Mouse (Mus musculus) liver, embryonic 13.5 days (tissue): ENCODE results near the gene Prdm11. TPM values are rescaled to one million over a fixed set of nuclear protein-coding genes. Genes with fewer than 3 reads are reported as not detected.

Source experiments
- ATAC-seq: fragments of 200-750 bp; cut with Nextera tagmentation; 2 replicates; pipeline ENCODE4 v1.8.0; 2017; ENCODE audit warnings: low read depth, mild to moderate bottlenecking, moderate number of reproducible peaks, moderate library complexity
- DNase-seq: peaks from one replicate; pipeline ENCODE4 v3.0.0; 2022
- H3K27ac ChIP-seq: fragments of 300-500 bp; sonication (generic); 2 replicates; pipeline ENCODE4 v1.5.1; 2015; ENCODE audit warnings: moderate library complexity, mild to moderate bottlenecking, inconsistent platforms
- H3K27me3 ChIP-seq: fragments of 300-500 bp; sonication (generic); 2 replicates; pipeline ENCODE4 v1.6.1; 2015; ENCODE audit warnings: mild to moderate bottlenecking, inconsistent platforms
- H3K36me3 ChIP-seq: fragments of 300-500 bp; sonication (generic); 2 replicates; pipeline ENCODE4 v1.6.1; 2015; ENCODE audit warnings: mild to moderate bottlenecking, inconsistent platforms
- H3K4me1 ChIP-seq: fragments of 300-500 bp; sonication (generic); replicated peaks from 2 replicates; pipeline ENCODE4 v1.6.1; 2015; ENCODE audit warnings: inconsistent platforms
- H3K4me2 ChIP-seq: fragments of 300-500 bp; sonication (generic); 2 replicates; pipeline ENCODE4 v1.6.1; 2015; ENCODE audit warnings: inconsistent platforms, mild to moderate bottlenecking, moderate library complexity
- H3K4me3 ChIP-seq: fragments of 300-500 bp; sonication (generic); replicated peaks from 2 replicates; pipeline ENCODE4 v1.5.1; 2015; ENCODE audit warnings: mild to moderate bottlenecking, inconsistent platforms
- H3K9ac ChIP-seq: fragments of 300-500 bp; sonication (generic); 2 replicates; pipeline ENCODE4 v1.6.1; 2015; ENCODE audit warnings: mild to moderate bottlenecking, inconsistent platforms
- H3K9me3 ChIP-seq: fragments of 300-500 bp; sonication (generic); replicated peaks from 2 replicates; pipeline ENCODE4 v1.6.1; 2016; ENCODE audit warnings: inconsistent platforms
- WGBS: fragments of 180-500 bp; shearing (Covaris S2); methylation state at CpG from one replicate; pipeline ENCODE4 v1.1.7; 2015; ENCODE audit not compliant: insufficient replicate concordance; 5-methylcytosine and 5-hydroxymethylcytosine counted together
- polyA plus RNA-seq: library from polyadenylated mRNA; unstranded; fragments of >200 nt; fragmentation: Nextera tagmentation; extraction: Ambion mirVana; gene quantifications from 2 replicates; pipeline ENCODE4 v1.2.1, GENCODE M21; 2015

Prdm11 gene
- polyA plus RNA-seq = 3.7 and 4.2 TPM in 2 replicates

DNA sequence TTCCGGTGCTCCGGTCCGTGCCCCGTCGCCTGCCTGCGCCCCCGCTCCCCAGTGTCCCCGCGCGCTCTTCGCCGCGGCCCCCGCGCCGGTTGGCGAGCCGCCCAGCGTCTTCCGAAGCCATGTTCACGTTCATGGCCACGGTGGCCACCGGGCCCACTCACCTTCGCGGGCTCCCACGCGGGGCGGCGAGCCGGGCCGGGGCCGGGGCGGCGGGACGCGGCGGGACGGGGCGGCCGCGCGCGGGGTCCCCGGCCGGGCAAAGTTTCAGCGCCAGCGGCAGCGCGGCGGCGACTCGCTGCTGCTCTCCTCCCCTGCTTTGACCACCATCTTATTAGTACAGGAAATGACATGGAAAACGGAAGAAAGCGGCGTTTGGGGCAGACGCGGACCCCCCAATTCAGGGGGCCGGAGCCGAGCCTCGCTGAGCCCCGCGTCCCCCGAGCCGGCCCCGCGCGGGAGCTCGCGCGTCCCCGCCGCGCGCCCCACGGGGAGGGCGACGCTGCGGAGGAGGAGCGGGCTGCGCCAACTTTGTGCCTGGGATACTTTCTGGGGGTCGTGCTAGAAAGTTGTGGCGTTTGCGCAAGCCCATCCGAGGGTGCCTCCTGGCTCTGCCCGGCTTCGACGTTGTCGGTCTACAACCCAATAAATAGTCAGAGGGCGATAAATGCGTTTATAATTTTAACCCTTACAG is at the start of gene Prdm11:
Gene Prdm11, minus strand, starts transcription at position 350 of the 691 bp plus-strand sequence.
- Histone ChIP-seq H3K27me3 (peaks cover 31% of the 10 kb centered on the region), H3K9ac (peak within 1 kb of the TSS; percentile 90), H3K4me3 (peak within 1 kb of the TSS; percentile 78), H3K4me2 (peak within 1 kb of the TSS; percentile 85), H3K36me3 (no peaks in the 10 kb centered on the region), H3K9me3 (no peaks in the 10 kb centered on the region), H3K4me1 (peaks cover 46% of the 10 kb centered on the region), H3K27ac (peak within 1 kb of the TSS; percentile 76)
- ATAC-seq (peak; percentile 13), DNase-seq (no peak)
- 1% methylated on average over 86 of the region's 90 CpGs for WGBS

DNA sequence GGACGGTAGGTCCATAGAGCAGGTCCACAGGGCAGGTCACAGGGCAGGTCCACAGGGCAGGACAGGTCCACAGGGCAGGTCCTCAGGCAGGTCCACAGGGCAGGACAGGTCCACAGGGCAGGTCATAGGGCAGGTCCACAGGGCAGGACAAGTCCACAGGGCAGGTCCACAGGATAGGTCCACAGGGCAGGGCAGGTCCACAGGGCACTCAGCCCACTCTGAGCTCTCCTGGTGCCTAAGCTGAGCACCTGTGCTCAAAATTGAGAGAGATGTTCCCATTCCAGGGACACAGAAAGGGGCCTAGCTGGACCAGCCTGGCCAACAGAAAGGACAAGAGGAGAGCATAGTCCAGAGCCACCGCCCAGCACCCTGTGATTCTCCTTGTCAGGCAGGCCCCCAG is 46.4 kb upstream of the Prdm11 start:
- H3K4me3 ChIP-seq = no peak overlapping the region
- no peaks in the 10 kb centered on the region for H3K9me3 ChIP-seq
- H3K27ac ChIP-seq = no peak overlapping the region
- H3K4me2 ChIP-seq = no peak overlapping the region
- no peak for DNase-seq
- no peaks in the 10 kb centered on the region for H3K36me3 ChIP-seq
- WGBS = 63% methylated on average over 2 of the region's 2 CpGs
- H3K9ac ChIP-seq = no peak overlapping the region
- H3K4me1 ChIP-seq = no peaks in the 10 kb centered on the region
- no peak; the same call in 1 of the 2 replicates for ATAC-seq
- H3K27me3 ChIP-seq = no peaks in the 10 kb centered on the region

GRCm38 (mm10) chr2:93091679-93092078 is 45.7 kb upstream of the Prdm11 start:
- WGBS = 63% methylated on average over 2 of the region's 2 CpGs
- no peaks in the 10 kb centered on the region for H3K4me1 ChIP-seq
- no peak overlapping the region for H3K27ac ChIP-seq
- H3K36me3 ChIP-seq = no peaks in the 10 kb centered on the region
- ATAC-seq = no peak
- no peaks in the 10 kb centered on the region for H3K27me3 ChIP-seq
- H3K9ac ChIP-seq = no peak overlapping the region
- no peak overlapping the region for H3K4me2 ChIP-seq
- no peak overlapping the region for H3K4me3 ChIP-seq
- no peak for DNase-seq
- no peaks in the 10 kb centered on the region for H3K9me3 ChIP-seq

DNA sequence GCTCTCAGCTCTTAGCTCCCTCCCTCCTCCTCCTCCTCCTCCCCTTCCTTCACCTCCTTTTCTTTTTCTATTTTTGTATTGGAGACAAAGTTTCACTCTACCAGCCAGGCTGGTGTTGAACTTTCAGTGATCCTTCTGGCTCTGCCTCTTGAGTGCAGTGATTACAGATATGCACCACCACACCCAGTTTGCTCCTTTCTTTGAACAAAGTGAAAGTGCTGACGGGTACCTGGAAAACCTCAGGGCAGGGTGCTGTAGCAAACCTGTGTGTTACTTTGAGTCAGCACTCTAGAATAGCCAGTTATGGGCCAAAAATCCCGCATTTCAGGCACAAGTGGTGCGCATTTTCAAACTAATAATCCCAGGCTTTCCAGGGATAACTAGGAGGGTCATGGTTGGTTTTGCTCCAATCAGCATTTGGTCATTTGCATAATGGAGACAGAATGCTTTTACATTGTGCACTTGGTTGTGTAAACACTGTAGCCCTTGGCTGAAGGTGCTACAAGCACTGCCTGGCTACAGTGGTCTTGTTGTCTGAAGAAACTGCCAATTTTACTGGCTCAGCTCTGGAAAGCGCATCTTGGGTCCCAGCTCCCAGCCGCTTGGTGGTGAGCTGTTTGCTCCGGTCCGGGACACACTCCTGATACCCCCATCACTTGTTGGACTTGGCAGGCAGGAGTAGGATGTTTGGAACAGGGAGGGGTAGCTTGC is 43.6 kb upstream of the Prdm11 start:
- no peak for DNase-seq
- no peaks in the 10 kb centered on the region for H3K27me3 ChIP-seq

GRCm38 (mm10) chr2:93088006-93088405 is 42.0 kb upstream of the Prdm11 start:
- no peaks in the 10 kb centered on the region for H3K36me3 ChIP-seq
- no peaks in the 10 kb centered on the region for H3K27me3 ChIP-seq
- no peak for DNase-seq
- WGBS = 75% methylated on average over 7 of the region's 7 CpGs
- H3K4me1 ChIP-seq = no peaks in the 10 kb centered on the region
- H3K27ac ChIP-seq = no peak overlapping the region
- H3K4me3 ChIP-seq = no peak overlapping the region
- no peaks in the 10 kb centered on the region for H3K9me3 ChIP-seq
- H3K4me2 ChIP-seq = no peak overlapping the region
- no peak overlapping the region for H3K9ac ChIP-seq
- no peak for ATAC-seq

More for the DNA sequence above, 43.6 kb upstream of the Prdm11 start:
- WGBS = 60% methylated on average over 7 of the region's 7 CpGs
- ATAC-seq = no peak
- Histone ChIP-seq H3K4me1 (no peaks in the 10 kb centered on the region), H3K4me3 (no peak overlapping the region), H3K4me2 (no peak overlapping the region), H3K36me3 (no peaks in the 10 kb centered on the region), H3K9me3 (no peaks in the 10 kb centered on the region), H3K27ac (no peak overlapping the region), H3K9ac (no peak overlapping the region)

DNA sequence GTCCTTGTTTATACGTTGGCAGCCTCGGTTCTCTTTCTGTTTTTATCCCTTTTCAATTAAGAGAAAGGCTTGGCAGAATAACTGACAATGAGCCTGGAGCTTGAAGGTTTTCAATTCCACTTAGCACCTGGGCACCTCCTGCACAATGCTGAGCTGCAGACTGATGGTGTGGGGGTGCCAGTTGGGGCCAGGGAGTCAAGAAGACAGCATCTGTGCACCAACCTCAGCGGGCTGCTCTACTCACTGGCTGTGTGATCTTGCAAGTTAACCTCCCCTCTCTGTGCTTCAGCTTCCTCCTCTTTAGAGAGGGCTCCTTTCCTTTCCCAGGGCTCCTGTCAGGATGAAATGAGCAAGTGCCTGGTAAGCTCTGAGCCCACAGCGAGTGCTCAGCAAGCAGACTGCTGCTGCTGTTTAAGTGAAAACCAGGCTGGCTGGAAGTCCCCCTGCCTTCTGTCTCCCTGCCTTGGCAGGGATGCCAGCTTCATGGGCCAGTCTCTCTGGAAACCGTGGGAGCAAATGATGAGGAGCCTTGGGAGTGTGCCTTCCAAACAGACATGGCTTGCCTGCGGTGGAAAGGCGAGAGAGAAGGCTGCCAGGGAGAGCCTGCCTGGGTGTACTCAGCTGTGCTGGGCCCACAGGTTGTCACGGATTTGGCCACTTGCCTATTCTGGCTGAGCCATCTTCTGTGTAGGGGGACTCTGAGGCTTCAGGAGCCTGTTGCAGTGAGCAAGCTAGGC is 39.5 kb upstream of the Prdm11 start:
- Histone ChIP-seq H3K9ac (no peak overlapping the region), H3K4me3 (no peak overlapping the region), H3K36me3 (no peaks in the 10 kb centered on the region), H3K27ac (no peak overlapping the region), H3K4me2 (no peak overlapping the region), H3K27me3 (no peaks in the 10 kb centered on the region), H3K4me1 (no peaks in the 10 kb centered on the region), H3K9me3 (no peaks in the 10 kb centered on the region)
- no peak for DNase-seq
- ATAC-seq = no peak
- 47% methylated on average over 8 of the region's 8 CpGs for WGBS

- DNase-seq = no peak
- Histone ChIP-seq H3K9ac (no peak overlapping the region), H3K4me1 (no peaks in the 10 kb centered on the region), H3K27ac (no peak overlapping the region), H3K9me3 (no peaks in the 10 kb centered on the region), H3K36me3 (no peaks in the 10 kb centered on the region), H3K4me2 (no peak overlapping the region), H3K4me3 (no peak overlapping the region), H3K27me3 (no peaks in the 10 kb centered on the region)
- WGBS = 67% methylated on average over 5 of the region's 5 CpGs
- ATAC-seq = no peak
Measured at GRCm38 (mm10) chr2:93084481-93084880, 38.5 kb upstream of the Prdm11 start.

DNA sequence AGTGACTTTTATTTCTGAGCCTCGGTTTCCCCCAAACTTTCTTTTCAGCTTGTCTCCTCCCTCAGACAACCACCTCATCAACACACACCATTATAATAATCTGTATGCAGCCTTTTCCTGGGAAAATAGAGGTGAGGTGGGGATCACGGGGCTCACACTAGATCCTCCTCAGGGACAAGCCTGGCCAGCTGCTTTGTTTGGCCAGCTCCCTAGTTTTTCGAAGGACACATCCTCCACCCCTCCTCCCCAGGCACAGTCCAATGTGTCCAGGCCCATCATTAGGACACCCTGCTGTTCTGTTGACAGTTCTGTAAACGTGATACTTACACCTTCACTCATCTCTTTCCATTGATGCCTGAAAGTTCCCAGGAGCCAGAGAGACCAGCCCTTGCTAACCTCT is 37.4 kb upstream of the Prdm11 start:
- Histone ChIP-seq H3K4me2 (no peak overlapping the region), H3K9ac (no peak overlapping the region), H3K9me3 (no peaks in the 10 kb centered on the region), H3K27ac (no peak overlapping the region), H3K4me1 (no peaks in the 10 kb centered on the region), H3K4me3 (no peak overlapping the region), H3K27me3 (no peaks in the 10 kb centered on the region), H3K36me3 (no peaks in the 10 kb centered on the region)
- no peak for DNase-seq
- WGBS = 50% methylated on average over 4 of the region's 4 CpGs
- ATAC-seq = no peak

DNA sequence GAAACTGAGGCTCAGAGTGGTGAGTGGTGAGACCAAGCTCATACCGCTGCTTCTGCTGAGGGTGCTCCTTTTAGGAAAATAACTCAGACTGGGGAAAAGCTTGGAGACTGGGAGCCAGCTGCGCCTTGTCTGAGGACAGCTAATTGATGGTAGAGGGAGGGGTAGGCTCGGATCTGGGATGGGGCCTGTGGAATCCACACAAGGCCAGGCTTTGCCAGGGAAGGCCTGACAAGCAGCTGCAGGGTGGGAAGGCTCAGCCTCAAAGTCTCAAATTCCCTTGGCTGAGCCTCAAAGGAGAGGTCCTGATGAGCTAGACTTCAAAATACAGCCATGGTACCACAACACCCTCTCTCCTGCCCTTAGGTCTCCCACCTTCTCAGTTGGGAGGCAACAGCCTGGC is 36.9 kb upstream of the Prdm11 start:
- DNase-seq (no peak), ATAC-seq (no peak)
- no peaks in the 10 kb centered on the region for H3K9me3 ChIP-seq
- no peak overlapping the region for H3K4me3 ChIP-seq
- 44% methylated on average over 3 of the region's 3 CpGs for WGBS
- no peaks in the 10 kb centered on the region for H3K36me3 ChIP-seq
- no peaks in the 10 kb centered on the region for H3K27me3 ChIP-seq
- no peak overlapping the region for H3K4me2 ChIP-seq
- H3K4me1 ChIP-seq = no peaks in the 10 kb centered on the region
- no peak overlapping the region for H3K27ac ChIP-seq
- no peak overlapping the region for H3K9ac ChIP-seq

- Histone ChIP-seq H3K36me3 (no peaks in the 10 kb centered on the region), H3K9me3 (no peaks in the 10 kb centered on the region), H3K4me2 (no peak overlapping the region), H3K27ac (no peak overlapping the region), H3K9ac (no peak overlapping the region), H3K4me1 (no peaks in the 10 kb centered on the region), H3K4me3 (no peak overlapping the region), H3K27me3 (no peaks in the 10 kb centered on the region)
- ATAC-seq (no peak), DNase-seq (no peak)
- 48% methylated on average over 5 of the region's 5 CpGs for whole genome bisulfite sequencing
Measured at GRCm38 (mm10) chr2:93080871-93081608, 35.1 kb upstream of the Prdm11 start.

DNA sequence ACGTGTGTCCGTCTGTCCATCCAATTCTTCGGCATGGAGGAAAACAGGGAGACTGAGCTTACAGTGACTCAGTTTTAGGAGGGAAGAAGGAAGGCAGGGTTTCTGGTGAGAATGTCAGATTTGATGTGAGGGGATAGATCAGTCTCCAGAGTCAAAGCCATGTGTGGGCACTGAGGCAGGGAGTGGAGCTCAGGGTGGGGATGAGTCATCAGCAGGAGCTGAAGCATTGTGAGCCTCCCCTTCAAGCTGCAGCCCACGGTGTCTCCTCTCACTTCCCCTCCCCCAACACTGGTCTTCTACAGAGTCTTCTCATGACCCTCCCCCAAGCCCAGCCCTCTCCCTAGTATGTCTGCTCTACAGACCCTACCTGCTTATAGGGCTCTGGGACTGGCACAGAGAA is 33.4 kb upstream of the Prdm11 start:
- Histone ChIP-seq H3K4me1 (no peaks in the 10 kb centered on the region), H3K27ac (no peak overlapping the region), H3K4me2 (no peak overlapping the region), H3K9me3 (no peaks in the 10 kb centered on the region), H3K36me3 (no peaks in the 10 kb centered on the region), H3K9ac (no peak overlapping the region), H3K4me3 (no peak overlapping the region), H3K27me3 (no peaks in the 10 kb centered on the region)
- ATAC-seq (no peak), DNase-seq (no peak)
- 58% methylated on average over 4 of the region's 4 CpGs for WGBS
